Mouse (Mus musculus) retina, embryonic 14.5 days (tissue): ENCODE measurements around the gene Eif5.

Source experiments
- DNase-seq: peaks from one replicate; pipeline ENCODE4 v3.0.0-alpha.2; 2015; ENCODE audit warnings: low spot score

Gene Eif5

DNA sequence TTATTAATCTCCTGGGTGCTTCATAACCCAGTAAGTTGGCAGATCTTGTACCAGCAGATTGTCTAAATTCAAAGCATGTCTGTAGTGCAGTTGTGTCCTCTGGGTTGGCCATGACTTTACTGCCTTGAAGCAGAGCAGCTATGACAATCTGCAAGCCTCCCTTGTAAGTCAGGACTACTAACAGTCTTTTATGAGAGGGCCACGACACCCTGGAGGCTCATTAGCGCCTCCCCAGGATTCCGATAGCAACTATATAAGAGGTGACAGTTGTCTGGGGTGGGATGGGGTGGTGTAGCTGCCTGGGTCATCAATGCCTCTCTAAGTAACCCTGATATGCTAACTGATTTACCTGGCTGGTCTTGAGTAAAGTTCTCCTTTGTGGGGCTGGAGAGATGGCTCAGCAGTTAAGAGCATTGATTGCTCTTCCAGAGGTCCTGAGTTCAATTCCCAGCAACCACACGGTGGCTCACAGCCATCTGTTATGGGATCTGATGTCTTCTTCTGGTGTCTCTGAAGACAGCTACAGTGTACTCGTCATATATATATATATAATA lies 25.3 kb downstream of the Eif5 start:
- DNase-seq, result no peak

DNA sequence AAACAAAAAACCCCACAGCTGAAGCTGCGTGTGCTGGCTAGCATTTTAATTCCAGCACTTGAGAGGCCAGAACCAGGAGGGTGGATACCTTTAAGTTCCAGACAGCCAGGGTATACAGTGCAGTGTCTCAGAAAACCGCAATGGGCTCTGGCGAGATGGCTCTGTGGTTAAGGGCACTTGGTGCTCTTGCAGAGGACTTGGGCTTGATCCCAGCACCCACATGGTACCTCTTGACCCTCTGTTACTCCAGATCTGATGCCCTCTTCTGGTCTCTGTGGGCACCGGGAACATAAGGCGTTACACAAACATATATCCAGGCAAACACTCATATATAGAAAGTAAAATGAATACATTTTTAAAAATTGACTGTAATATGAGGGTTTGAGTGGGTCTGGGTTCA lies 27.5 kb downstream of the Eif5 start:
- no peak for DNase-seq

DNA sequence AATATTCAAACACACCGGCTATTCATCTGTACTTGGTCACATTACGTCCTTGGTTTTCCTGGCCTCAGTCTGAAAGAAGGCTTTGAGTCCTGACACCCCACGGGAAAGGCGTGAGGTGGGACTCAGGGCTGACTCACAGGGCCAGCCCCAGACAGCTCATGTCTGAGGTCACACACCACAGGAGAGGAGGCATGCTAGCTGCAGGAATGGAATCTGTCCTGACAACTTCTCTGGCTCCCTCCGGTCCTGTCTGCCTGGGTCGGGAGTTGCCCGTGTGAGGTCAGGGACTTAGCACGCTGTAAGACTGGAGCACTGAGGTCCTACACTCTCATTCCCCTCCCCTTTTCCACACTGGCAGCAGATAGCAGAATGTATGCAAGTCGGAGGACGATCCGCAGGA lies 31.0 kb downstream of the Eif5 start:
- DNase-seq, result no peak

DNA sequence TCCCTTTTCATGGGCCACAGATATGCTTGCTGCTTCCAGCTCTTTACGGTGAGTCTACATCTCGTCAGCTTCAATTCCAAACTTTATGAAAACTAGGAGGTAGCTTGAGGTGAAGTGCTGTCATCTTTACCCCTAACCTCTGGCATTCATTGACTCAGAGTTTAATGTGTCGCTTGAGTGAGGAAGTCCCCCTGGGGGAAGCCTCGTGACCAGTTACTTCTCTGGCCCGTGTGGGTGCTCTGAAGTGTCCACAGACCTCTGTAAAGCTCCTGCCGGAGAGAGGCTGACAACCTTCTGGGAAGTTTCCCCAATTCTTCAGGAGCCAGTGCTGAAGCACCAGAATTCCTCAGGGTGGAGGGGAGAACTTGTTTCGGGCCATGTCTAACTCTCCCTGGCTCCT lies 34.6 kb downstream of the Eif5 start:
- no peak for DNase-seq

DNA sequence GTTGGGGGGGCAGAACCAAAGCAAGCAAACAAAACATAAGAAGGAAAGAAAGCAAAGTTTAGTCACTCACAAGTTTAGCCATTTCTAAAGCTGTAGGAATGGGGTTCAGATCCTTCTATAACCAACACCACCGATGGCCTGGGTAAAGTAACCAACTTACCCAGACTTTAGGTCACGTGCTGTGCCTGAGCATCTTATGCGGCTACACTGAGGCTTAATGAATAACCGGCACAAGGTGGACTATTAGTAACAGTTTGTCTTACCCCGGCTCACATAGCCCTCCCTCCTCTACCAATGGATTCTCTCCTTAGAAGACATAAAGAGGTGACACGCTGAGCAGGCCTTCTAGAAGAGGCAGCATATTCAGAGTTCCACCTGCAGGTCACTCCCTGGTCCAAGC lies 35.5 kb downstream of the Eif5 start:
- DNase-seq, result no peak

DNA sequence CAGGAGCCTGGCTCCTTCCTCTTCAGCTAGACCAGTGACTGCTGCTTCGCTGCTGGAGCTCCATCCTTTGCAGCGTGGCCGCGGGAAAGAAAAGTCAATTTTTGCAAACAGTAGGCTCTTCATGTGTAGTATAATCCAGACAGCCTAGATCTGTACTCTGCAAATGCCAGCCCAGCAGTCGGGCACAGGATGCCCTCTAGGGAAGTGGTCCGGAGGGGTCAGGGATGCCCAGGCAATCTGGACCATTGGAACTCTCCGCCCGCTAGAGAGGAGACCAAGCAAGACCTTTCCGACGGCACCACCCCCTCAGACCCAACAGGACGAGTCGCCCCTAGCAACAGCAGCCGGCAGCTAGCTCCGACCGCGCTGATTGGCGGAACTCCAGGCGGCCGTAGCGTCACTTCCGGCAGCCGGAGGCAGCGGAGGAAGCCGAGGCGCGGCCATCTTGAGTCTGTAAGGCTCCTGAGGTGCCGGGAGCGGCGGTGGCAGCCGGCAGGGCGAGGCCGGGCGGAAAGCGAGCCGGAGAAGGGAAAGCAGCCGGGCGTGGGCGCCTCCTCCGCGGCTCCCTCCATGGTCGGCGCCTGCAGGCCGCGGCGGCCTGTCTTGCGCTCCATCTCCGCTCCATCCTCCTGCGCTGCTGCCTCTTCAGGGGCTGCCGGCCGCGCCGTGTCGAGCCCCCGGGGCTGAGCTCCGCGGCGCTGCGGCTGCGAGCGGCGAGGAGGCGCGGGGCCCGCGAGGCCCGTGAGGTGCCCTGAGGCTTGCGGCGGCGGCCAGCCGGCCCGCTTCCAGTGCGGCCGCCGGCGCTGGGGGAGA lies 36.5 kb downstream of the Eif5 start, which contains the start of gene Mark3:
Gene Mark3, plus strand, starts transcription at position 450 of the 813 bp plus-strand sequence.
- peak; percentile 97 for DNase-seq

DNA sequence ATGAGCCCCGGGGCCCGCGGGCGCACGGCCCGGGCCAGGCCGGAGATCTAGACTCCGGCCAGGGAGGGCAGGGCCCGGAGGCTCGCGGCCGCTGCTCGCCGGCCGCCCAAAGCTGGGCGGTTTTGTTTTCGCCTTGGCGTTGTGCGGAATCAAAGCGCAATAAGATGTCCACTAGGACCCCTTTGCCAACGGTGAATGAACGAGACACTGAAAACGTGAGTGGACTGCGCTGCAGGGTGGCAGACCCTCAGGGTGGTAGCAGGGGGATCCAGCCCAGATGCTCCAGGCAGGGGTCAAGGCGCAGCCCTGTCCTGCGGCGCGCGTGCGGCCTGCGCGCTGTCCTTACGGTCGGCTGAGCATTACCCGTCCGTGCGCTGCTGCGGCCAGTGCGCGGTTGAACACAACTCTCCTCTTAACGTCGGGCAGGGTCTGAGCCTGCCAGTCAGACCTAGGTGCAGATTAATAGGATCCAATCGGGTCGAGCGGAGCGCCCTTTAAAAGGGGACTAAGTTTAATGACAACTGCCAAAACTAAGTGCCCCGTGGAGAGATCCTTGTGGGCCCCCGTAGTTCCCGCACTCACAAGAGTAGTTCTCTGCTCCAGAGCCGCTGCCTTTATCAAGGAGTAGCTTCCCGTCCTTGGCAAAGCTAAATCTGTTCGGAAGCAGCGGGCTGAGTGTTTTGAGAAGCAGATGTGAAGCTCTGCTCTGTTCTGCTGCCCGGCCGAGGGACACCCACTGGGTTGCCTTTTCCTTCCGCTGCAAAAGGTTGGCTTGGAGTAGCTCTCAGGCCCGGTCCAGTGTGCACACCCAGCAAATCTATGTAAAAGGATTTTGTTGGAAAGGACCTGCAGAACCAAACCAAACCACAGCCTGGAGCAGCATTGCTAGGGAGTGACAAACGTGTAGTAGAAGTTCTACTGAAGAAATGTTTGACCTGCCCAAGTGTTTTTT lies 37.3 kb downstream of the Eif5 start:
- DNase-seq, result peak; percentile 74

DNA sequence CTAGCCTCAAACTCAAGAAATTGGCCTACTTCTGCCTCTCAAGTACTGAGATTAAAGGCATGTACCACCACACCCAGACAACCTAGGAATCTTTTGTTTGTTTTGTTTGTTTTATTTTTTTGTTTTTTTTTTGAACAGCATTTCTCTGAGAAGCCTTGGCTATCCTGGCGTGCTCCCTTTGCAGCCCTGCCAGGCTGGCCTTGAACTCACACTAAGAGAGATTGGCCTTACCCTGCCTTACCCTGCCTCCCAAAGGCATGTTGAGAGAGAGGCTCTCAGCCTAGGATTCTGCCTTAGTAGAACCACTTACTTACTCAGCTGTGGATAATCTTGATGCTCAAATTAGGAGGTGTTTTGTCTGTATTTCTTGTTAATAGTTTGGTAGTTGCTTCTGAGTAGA lies 45.2 kb downstream of the Eif5 start:
- no peak for DNase-seq

DNA sequence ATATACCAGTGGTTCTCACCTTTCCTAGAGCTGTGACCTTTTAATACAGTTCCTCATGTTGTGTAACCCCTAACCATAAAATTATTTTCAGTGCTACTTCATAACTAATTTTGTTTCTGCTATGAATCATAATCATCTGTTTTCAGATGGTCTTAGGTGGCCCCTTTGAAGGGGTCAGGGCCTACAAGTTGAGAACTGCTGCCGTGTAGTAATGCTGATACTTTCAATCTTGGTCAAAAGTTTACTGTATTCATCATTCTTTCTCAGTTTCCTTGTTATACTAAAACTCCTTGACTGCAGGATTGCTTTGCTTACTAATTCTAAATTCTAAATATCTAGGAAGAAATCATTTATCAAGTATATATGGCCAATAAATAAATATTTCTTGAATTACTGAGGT lies 46.6 kb downstream of the Eif5 start:
- DNase-seq, result no peak

DNA sequence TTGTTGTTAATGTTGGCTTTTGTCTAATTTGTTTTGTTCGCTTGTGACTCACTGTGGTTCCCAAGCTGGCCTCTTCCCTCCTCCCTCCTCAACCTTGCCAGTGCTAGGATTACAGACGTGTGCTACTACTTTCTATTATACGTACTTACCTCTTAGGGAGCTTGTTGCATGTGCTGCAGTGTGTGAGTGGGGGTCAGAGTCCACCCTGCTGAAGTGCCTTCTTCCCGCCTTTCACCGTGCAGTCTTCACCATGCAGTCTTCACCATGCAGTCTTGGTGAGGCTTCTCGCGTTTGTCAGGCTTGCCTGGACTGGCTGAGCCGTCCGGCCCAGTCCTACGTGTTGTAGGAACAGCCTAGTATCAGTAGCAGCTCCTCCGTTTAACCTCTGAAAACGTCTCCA lies 49.4 kb downstream of the Eif5 start:
- no peak for DNase-seq

DNA sequence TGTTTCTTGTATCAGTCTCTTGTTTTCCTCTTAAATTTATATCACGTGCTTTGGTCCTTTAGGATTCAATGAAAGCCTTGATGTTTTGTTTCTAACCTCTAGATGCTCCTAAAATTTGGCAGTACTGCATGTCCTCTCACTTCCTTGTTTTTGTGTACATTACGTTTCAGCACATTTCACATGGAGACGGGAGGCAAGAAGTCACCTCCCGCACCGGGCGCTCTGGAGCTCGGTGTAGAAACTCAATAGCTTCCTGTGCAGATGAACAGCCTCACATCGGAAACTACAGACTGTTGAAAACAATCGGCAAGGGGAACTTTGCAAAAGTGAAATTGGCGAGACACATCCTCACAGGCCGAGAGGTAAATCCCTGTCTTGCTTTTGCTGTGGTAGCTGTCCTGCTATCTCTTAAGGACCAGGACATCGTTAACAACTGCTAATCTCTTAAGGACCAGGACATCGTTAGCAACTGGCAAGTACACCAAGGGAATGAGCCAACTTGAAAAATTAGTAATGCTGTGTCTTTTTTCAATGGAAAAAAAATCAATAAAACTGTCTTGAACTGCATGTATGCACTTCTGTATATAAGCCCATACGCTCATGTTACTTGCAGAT lies 54.7 kb downstream of the Eif5 start:
- DNase-seq, result no peak

DNA sequence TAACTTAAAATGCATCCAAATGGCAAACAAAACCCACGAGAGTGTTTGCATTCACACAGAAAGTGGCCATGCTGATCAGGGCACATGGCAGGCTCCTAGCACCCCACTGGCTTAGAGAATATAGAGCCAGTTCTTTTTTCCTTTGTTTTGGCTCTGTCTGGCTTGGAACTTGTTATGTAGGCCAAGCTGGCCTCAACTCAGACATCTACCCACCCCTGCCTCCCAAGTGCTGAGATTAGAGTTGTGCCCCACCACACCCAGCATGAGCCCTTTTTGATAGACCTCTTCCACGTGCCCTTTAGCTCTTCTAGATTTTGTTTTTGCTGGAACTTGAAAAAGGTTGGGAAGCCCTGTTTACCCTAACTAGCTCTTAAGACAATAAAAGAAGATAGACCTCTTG lies 56.0 kb downstream of the Eif5 start:
- DNase-seq, result no peak
